Mouse (Mus musculus) cerebellum, adult 11-12 months (tissue): ENCODE measurements at regions not wholly inside any gene's neighbourhood (a gene's known extent, or its start where the extent isn't known, plus 50 kb on each side); places are given as distances from the start of the nearest gene placed in this dataset.

Source experiments
- DNase-seq: peaks from one replicate; pipeline ENCODE4 v3.0.0; 2022

DNA sequence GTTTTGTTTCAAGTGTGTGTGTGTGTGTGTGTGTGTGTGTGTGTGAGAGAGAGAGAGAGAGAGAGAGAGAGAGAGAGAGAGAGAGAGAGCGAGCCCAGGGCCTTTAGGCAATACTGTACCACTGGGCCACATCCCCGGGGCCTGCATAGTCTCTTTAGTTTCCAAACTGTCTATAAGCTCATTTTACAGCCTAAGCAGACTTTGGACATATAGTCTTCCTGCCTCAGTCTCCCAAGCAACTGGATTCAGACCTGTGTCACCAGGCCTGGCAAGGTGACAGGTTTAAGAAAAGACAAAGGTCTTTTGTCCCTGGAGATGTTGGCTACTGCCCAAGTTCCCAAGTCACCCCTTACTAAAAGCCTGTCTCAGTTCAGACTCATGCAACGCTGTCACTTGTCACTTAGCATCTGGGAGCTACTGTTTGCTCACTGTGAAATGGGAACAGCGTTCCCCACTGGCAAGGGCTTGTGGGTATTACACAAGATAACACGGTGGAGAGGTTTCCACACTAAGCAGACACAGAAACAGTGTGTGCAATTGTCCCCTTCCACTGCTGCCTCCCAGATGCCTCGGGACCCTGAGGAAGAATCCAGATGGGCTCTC lies 113.6 kb upstream of the Irf2bp2 start:
- DNase-seq: no peak

DNA sequence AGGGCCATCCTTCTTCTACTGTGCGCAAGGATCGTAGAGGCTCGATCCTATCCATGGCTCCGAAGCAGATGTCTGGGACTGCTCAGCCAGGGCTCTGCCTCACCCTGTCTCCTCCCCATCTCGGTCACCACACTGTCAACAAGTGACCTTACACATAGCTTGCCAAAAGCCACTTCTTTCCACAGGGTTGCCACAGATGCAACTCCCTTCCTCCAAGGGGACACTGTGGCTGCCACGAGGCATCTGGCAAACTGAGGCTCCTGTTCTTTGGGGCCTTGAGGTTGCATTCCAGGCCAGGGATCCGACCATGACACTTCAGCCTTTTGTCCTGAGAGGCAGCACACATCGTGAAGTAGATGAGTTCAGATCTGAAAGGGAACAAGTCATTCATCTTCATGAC lies 112.5 kb upstream of the Irf2bp2 start:
- no peak for DNase-seq

DNA sequence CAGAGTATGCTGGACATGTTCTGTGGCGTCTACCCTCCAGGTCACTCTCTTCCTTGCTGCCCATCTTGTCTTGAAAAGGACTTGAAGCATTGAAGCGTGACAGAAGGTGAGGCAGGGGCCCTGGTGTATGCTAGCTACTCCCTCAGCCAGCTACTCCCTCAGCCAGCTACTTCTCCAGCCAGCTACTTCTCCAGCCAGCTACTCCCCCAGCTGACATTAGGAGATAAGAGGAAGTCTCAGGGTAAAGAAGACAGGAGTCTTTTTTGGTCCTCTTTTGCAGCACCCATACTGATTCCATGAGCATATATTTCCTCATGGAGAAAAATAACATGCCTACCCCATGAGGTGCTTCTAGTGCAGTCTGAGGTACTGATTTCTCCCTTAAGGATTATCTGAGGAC lies 111.6 kb upstream of the Irf2bp2 start:
- no peak for DNase-seq

DNA sequence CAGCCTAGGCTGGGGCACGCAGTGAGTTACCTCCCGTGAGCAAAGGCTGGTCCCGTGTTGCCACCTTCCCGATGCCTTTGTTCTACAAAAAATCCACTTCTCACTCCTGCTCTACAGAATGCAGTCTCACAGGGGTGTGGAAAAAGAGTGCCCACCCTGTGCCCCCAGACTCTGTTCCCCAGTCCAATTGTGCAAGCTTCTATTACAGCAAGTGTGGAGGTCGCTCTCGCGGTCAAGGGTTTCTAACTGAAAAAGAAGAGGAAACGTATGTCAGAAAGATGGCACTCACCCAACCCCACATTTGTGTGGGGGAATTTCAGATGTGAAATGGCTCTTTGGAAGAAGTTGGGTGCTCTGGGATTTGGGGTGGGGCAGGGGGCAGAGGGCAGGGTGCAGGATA lies 110.9 kb upstream of the Irf2bp2 start:
- DNase-seq: no peak

DNA sequence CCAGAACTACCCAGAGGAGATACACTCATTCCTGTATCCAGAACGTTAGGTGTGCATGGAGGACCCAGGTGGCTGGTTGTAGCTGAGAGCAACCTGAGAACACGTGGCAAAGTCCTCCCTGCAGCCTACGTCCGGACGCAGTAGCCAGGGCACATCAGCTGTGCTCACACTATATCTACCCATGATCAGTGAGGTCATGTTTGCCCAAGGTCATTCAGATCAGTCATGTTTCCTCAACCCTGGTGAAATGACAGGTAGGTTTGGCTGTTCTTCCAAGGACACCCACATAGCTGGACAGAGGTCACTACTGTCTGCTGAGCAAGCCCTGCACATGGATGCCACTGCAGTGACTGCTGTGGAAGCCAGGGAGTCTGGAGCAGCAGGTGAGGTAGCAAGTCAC lies 109.8 kb upstream of the Irf2bp2 start:
- no peak for DNase-seq

DNA sequence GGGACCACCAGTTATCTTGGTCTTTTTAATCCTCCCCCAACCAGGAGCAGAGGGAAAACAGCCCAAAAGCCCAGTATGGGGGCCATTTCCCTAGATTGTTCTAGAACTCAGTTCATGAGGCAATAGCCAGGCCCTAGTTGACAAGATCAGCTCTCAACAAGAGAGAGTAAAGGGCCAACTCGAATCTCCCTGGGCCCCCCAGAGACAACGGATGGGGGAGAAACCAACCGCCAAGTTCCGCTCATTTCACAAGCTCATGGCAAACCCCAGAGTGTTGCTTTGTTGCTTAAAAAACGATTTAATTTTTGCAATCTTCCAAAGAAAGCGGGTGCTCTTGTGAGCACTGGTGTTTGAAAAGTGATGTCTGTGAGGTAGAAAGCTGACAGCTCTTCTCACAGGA lies 108.5 kb upstream of the Irf2bp2 start:
- no peak for DNase-seq

DNA sequence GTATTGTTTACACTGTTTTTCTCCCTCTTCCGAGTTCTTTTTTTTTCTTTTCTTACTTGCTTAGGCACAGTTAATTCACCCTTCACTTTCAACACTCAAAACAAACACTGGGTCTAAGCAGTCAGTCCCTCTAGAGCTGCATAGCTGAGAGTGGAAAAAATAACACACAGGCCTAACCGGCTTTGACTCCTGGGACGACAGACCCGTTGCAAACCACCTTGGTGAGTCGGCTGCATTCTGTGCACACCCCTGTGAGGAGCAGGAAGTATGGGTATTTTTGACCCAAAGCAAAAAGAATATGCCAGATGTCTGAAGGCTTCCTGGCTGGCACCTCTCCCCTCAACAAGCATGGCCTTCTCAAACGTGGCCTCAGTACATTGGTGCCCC lies 105.6 kb upstream of the Irf2bp2 start:
- no peak for DNase-seq

DNA sequence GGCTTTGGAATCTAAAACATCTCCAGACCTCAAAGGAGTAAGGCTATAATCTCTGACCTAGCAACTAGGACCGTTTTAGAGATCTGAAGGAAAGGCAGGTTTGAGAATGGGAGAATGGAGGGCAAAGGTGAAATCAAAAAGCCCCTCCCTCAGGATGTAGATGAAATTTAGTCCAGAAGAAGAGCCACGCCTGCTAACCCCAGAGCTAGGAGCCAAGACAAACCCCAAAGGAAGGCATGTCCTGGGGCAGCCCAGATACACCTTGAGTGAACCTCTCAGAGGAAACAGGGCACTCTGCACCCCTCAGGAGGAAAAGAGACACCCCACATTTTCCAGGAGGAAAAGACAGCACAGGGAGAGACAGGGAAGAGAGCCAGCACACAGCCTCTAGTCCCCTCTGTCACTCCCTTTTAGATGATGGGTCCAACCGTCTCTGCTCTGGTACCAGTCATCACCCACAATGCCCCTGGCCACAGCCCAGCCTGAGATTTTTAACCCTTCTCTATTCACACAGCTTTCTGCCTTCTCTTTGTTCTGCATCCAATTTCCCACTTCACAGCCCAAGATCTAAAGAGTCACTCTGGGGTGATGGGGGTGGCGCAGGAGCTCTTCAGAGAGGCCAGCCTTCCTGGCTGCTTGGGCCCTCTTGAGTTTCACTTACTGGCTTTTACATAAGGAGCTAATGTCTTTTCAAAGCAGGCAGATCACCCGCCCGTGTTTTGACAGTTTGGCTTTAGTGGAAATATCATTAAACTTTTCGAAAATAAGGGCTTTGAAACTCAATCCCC lies 105.0 kb upstream of the Irf2bp2 start:
- no peak for DNase-seq

DNA sequence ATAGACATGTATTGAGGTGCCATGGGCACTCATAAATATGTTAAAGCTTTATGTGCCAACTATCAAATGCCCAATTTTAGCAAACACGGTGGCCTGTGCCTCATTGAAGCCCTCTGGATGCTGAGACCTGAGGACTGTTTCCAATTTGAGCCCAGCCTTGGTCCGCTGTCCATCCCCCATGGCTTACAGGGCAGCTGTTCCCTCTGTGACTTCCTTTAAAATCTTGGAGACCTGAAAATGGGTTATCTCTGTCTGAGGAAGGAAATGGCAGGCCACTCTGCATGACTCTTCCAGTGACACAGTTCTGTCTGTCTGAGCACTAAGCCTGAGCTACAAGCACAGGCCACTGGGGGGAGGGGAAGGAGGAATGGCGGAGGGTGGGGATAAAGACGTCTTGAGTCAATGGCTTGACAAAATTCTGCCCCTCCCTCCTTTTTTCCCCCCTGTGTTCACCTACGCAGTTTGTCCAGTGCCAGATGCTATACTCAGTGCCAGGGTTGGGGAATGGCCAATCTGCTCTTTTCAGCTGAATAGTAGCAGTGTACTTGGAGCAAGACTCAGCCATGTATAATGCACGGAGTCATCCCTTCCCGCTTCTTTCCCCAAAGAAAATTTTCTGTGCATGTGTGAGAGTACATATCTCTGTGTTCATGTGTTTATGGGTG lies 102.7 kb upstream of the Irf2bp2 start:
- no peak for DNase-seq

DNA sequence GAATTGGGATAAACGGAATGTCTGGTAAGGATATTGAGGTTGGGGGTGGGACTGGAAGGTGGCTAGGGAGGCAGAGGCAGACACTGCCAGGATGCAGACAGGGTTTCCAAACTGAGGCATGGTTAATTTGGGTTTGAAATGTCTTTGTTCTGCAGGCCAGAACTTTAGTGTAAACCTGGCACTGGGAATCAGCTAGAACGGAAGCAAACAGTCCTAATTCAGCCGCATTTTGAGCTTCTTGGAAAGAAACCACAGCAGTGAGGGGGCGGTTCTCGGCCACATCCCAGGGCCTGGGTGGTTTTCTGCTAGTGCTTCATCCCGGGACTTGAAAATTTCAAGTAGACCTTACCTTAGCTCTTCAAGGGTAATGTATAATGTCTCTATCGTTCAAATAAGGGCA lies 100.6 kb upstream of the Irf2bp2 start:
- DNase-seq: no peak

DNA sequence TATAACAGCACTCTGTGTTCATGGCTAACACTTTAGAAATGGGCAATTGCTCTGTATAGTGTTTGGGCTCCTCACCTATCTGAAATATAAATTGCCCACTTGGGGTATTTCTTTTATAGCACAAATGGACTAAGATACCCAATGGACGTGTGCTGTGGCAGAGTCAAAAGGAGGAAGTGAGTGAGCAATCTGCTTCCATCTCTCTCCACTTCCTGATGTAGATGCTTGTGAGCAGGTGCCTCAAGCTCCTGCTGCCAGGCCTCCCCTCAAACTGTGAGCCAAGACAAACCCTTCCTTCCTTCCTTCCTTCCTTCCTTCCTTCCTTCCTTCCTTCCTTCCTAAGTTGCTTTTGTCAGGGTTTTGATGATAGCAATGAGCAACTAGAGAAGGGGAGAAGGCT lies 99.9 kb upstream of the Irf2bp2 start:
- no peak for DNase-seq

DNA sequence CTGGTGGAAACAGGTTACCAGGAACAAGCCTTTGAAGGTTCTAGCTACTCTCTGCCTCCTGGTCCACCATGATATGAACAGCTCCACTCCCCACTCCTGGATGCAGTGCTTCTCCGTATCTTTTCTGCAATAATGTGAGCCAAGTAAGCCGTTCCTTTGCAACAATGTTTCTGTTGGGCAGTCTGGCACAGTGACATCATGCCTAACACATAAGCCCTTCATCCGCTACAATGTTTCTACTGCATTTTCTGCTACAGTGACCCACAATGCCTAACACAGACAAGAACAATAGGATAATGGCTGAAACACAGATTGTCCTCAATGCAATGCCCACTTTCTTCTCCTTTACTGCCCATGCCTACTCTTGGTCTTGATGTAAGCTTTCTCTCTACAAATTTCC lies 98.9 kb upstream of the Irf2bp2 start:
- no peak for DNase-seq

DNA sequence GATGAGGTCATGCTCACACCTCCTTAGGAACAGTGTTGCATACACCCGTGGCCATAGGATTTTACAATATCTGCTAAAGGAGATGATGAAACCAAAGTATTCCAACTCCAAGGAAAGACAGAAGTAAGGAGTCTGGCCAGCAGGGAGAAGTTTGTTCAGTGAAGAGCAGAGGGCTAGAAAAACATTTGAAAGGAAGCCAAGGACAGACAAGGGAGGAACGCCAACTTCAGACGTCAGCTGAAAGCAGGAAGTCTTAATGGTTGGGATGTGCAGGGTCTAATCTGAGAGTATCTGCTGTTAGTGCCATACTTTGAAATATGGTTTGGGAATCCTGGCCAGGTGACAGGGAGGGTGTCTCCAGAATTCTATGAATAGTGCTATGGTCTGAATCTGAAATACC lies 98.5 kb upstream of the Irf2bp2 start:
- no peak for DNase-seq

DNA sequence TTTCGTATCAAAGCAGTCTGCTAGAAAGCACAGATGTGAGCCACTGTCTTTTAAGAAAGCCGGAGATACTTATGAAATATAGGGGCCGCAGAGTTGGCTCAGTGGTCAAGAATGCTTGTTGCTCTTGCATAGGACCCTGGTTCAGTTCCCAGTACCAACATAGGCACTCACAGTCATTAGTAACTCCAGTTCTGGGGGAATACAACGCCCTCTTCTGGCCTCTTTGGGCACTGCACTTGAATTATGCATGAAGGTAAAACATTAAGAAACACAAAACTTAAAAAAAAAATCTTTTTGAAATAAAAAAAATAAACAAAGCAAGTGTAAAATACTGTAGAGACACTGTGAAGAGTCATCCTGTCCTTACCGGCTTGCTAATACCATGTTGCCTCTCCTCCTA lies 94.7 kb upstream of the Irf2bp2 start:
- DNase-seq: no peak

DNA sequence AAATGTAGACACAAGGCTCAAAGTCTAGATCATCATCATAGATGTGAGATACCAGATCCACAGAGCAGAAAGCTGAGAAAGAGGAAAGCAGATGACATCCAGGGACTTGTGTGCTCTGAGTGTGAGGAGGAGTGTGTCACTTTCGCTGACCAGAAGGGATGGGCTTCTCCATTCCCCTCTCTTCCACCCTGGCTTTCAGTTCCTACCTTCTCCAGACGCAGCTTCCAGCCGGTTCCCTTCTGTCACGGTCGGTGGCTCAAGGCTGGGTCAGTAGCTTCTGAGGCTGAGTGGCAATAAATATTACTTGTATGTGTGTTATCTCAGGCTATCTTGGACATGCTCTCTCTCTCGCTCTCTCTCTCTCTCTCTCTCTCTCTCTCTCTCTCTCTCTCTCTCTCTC lies 94.2 kb upstream of the Irf2bp2 start:
- DNase-seq: no peak

DNA sequence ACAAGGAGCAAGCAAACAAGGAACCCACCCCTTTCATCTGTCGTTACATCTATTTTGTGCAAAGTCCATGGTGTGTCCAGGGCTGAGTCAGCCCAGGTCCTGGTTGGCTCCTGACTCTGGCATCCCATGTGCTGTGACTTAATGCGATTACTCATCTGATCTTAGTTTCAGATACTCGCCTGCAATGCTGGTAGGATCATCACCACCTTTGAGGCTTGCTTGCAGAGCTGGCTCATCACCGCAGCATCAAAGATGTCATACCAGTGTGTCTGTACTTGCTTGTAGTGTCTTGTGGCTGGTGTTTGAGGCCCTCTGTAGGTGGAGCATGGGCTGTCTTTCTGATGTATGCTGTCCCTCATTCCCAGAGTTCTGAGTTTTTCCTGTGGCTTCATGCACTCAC lies 93.0 kb upstream of the Irf2bp2 start:
- DNase-seq: no peak

DNA sequence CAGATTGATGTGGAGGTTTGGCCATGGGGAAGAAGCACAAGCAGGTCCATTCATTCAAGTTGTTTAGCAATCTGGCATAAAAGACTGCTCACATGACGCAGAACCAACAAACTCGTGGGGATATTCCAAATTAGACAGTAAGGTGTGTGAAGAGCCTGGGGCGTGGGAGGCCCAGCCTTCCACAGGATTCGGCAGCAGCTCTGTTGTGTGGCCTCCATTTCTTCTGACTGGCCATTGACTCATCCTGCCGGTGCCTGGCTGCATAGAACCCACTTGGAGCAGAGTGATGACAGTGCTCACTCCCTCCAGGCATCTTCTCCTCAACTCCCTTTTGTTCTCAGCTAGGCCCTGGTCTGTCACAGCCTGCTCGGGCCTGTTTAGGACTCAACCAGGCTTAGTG lies 91.6 kb upstream of the Irf2bp2 start:
- no peak for DNase-seq

DNA sequence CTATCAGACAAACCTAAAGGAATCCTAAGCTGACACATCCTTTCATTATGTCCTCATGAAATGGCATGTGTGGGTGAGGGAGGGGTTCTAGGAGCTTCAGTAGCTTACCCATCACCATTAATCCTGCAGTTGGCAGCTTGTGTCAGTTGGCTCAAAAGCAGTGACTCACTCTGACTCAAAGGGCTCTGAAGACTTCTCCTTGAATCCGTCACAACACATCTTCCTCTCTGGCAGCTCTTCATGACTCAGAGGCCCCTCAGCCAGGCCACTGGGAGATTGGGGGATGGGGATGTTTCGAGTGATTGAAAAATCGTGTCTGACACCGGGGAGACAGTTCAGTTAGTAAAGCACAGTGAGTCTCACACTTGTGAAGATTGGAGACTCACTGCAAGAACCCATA lies 90.2 kb upstream of the Irf2bp2 start:
- DNase-seq: no peak

DNA sequence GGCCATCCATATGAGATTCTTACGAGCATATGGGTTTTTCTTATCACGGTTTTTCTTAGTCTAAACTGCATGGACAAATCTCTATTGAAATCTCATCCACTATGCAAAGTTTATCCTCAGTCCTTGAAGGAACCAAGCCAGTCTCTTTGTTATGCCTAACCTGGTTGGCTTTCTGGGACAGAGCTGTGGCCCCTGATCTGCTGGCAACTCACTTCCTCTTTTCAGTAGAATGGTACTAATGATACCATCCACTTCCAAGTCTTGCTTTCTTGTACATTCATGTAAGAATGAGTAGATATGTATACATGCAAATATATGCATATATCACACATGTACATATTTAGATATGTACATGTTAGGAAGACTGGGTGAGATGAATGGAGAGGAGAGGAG lies 89.8 kb upstream of the Irf2bp2 start:
- DNase-seq: no peak

DNA sequence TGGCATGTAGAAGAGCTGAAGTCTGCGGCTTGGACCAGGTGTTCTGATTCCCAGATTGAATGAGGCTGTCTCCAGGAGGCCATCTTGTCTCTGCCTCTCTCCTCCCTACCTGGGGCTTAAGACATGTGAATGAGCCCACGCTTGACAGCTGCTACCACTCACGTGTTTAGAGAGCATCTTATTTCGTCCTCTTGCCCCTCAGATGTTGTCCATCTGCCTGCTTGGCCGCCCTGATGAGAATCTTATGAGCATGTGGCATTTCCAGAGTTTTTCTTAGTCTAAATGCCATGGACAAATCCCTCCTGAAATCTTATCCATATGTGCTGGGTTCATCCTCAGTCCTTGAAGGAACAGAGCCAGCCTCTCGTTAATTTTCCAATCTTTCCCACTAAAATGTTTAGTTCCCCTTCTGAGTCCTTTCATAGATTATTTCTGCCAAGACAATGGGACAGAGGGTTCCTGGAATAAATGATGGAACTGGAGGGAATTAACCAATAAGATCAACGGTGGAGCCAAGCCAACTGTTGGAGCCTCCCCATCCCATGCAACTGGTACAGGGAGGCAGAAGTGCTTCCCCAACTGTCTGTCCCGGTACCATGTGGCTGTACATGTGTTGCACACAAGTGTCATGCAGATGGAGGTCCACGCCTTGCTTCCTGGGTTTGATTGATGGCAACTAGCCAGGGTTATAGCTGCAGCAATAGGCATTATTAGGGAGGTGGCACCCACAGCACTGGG lies 89.2 kb upstream of the Irf2bp2 start:
- DNase-seq: no peak

DNA sequence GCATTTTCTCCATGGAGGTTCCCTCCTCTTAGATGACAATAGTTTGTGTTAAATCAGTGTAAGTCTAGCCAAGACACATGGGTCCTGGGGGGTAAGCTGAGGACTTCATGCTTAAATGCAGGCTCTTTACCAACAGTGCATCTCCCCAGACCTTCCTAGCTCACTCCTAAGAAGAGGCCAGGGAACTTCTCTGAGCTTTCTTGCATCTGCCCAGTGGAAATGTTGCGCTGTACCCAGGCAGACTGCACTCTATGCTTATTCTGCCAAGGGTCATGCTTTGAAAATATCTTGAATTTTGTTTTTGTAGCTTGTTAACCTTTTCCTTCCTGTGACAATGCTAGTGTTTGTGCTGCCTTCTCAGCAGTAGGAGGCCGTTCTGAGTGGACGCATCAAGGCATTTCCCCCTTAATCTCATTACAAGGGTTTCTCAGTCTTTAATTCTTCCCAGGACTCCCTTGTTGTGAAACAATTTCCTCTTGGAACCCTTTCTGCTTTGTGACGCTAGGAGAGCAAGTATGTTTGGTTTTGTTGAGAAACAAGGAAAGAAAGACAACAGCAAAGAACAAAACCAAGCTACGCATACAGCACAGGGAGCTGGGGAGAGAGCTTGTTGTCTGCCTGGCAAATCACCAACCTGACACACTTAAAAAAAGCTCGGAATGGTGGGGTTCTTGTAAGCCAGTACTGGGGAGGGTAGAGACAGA lies 88.3 kb upstream of the Irf2bp2 start:
- no peak for DNase-seq

DNA sequence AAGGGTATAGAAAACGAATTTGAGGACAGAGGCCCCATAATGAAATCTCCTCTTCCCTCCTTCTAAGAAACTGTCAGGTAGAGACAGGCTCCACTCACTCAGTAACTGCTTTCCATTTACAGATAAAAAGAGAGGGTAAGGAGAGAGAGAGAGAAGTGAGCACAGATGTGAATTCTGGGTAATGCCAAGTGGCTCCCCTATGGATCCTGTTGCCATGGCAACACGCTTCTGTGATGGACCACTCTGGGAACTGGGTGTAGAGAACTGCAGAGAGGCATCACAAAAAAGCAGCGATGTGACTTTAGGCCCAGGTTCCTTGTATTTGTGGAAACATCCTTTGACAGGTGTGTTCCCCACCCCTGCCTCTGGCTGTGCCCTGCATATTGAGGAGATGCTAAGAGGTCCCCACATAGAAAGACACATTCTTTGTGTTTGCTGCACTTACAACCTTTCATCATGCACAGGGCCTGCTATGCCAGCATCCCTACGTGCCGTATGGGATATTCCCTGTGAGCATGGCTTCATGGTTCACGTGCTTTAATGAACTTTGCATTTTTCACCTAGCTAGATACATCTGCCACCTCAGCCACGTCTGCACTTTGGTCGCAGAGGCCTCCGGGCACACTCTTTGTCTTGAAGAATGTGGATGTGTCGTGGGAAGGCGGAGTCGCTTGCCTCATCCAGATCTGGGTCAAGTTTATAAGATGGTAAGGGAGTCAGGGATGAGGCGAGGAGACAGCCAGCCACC lies 84.4 kb upstream of the Irf2bp2 start:
- DNase-seq: no peak
